Mouse (Mus musculus) hindbrain, embryonic 15.5 days (tissue): ENCODE measurements around the gene Kbtbd6. TPM values are rescaled to one million over a fixed set of nuclear protein-coding genes. Genes with fewer than 3 reads are reported as not detected.
"Not testable (repeated sequence)": the region's sequence is repeated elsewhere in the genome, so short reads cannot be mapped to it uniquely, and the experiment has no call there.

Experiments
- ATAC-seq: fragments of 200-750 bp; cut with Nextera tagmentation; 2 replicates; pipeline ENCODE4 v1.8.0; 2017; ENCODE audit warnings: low read depth, moderate number of reproducible peaks, moderate TSS enrichment; ENCODE audit not compliant: low FRiP score
- H3K27ac ChIP-seq: fragments of 300-500 bp; sonication (generic); replicated peaks from 2 replicates; pipeline ENCODE4 v1.5.1; 2015; ENCODE audit warnings: mild to moderate bottlenecking, inconsistent platforms
- H3K27me3 ChIP-seq: fragments of 300-500 bp; sonication (generic); 2 replicates; pipeline ENCODE4 v1.6.1; 2015; ENCODE audit warnings: control low read depth, inconsistent platforms
- H3K36me3 ChIP-seq: fragments of 300-500 bp; sonication (generic); 2 replicates; pipeline ENCODE4 v1.6.1; 2015; ENCODE audit warnings: control low read depth, inconsistent platforms
- H3K4me1 ChIP-seq: fragments of 300-500 bp; sonication (generic); replicated peaks from 2 replicates; pipeline ENCODE4 v1.6.1; 2015; ENCODE audit warnings: control low read depth, inconsistent platforms
- H3K4me2 ChIP-seq: fragments of 300-500 bp; sonication (generic); 2 replicates; pipeline ENCODE4 v1.6.1; 2015; ENCODE audit warnings: moderate library complexity, mild to moderate bottlenecking, inconsistent platforms
- H3K4me3 ChIP-seq: fragments of 300-500 bp; sonication (generic); 2 replicates; pipeline ENCODE4 v1.5.1; 2015; ENCODE audit warnings: mild to moderate bottlenecking, inconsistent platforms
- H3K9ac ChIP-seq: fragments of 300-500 bp; sonication (generic); 2 replicates; pipeline ENCODE4 v1.6.1; 2015; ENCODE audit warnings: inconsistent platforms
- H3K9me3 ChIP-seq: fragments of 300-500 bp; sonication (generic); 2 replicates; pipeline ENCODE4 v1.6.1; 2016; ENCODE audit warnings: control low read depth, inconsistent platforms
- WGBS: fragments of 180-500 bp; shearing (Covaris S2); methylation state at CpG from one replicate; pipeline ENCODE4 v1.1.7; 2015; 5-methylcytosine and 5-hydroxymethylcytosine counted together
- polyA plus RNA-seq: library from polyadenylated mRNA; unstranded; fragments of >200 nt; fragmentation: Nextera tagmentation; extraction: Ambion mirVana; gene quantifications from 2 replicates; pipeline ENCODE4 v1.2.1, GENCODE M21; 2015

Kbtbd6 gene
- polyA plus RNA-seq = 2.0 and 2.8 TPM in 2 replicates

DNA sequence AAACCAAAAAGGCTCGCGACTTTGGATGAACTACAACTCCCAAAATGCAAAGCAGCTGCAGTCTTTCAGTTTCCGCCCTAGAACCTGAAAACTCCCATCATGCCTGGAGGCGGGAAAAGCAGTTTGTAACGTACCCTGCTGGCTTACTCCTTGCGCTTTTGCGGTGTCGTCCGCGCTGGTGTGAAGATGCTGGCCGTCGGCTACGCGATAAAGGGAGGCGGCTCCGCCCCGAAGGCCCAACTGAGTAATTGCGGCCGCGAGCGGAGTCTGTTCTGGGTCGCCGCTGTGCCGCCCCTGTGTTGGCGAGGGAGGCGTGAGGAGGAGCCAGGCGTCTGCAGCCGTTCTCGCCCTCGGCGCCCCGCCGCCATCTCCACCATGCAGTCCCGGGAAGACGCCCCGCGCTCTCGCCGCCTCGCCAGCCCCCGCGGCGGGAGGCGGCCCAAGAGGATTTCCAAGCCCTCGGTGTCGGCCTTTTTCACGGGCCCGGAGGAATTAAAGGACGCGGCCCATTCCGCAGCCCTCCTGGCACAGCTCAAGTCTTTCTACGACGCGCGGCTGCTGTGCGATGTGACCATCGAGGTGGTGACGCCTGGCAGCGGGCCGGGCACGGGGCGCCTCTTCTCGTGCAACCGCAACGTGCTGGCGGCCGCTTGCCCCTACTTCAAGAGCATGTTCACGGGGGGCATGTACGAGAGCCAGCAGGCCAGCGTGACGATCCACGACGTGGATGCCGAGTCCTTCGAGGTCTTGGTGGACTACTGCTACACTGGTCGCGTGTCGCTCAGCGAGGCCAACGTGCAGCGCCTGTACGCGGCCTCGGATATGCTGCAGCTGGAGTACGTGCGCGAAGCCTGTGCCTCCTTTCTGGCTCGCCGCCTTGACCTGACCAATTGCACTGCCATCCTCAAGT lies at the start of gene Kbtbd6:
Gene Kbtbd6, plus strand, starts transcription at position 155 of the 910 bp plus-strand sequence.
- not testable (repeated sequence) for H3K27ac ChIP-seq, H3K27me3 ChIP-seq, H3K9me3 ChIP-seq, H3K4me1 ChIP-seq, H3K36me3 ChIP-seq
- 14% methylated on average over 35 of the region's 89 CpGs for WGBS
- H3K9ac ChIP-seq = peak within 1 kb of the TSS; percentile 36; the same call in 1 of the 2 replicates
- peak; percentile 88 for ATAC-seq
- H3K4me3 ChIP-seq = peak within 1 kb of the TSS; percentile 63
- H3K4me2 ChIP-seq = peak within 1 kb of the TSS; percentile 73

DNA sequence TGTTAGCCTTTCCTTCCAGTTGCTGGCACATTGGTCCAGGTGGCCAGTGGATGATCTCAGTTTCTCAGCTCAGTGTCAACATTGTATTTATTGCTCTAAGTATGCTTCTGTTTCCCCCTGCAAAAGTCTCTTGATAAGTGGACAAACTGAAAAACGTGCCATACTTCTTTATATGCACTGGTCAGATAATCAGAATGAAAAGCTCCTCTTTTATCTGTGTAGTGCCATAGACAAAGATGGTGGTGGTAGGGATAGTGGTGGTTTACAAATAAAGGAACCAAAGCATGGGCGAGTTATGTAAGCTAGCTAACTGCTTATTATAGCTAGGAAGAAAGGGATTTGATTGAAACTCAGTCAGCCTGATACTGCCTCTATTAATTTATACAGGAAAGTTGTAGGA lies 44.0 kb upstream of the Kbtbd6 start:
- no peaks in the 10 kb centered on the region for H3K9me3 ChIP-seq
- no peaks in the 10 kb centered on the region for H3K4me1 ChIP-seq
- no peak overlapping the region for H3K9ac ChIP-seq
- H3K27ac ChIP-seq = no peak overlapping the region
- peaks cover 11% of the 10 kb centered on the region for H3K36me3 ChIP-seq
- H3K4me3 ChIP-seq = no peak overlapping the region
- no peak for ATAC-seq
- H3K27me3 ChIP-seq = no peaks in the 10 kb centered on the region
- no peak overlapping the region for H3K4me2 ChIP-seq
- WGBS = 87% methylated on average over 2 of the region's 2 CpGs

DNA sequence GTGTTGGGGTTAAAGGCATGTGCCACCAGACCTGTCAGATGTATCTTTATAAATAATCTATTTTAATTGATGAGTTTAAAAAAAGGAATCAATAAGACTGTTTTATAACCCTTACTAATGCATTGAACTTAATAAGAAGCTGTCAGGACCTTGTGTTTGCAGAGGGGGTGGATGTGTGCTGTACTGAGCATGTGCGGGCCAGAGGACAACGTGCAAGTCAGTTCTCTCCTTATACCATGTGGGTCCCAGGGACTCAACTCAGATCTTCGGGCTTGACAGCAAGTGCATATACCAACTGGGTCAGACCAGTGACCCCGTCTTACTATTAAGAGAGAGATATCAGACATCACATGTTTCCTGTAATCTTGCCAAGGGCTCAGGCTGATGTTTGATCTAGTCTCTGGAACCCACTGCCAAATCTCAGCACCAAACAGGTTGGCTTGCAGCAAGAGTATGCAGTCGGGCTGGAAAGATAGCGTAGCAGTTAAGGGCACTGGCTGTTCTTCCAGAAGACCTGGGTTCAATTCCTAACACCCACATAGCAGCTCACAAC lies 42.3 kb upstream of the Kbtbd6 start:
- ATAC-seq = no peak
- WGBS = 95% methylated on average over 6 of the region's 6 CpGs
- no peak overlapping the region for H3K4me2 ChIP-seq
- peaks cover 9% of the 10 kb centered on the region for H3K36me3 ChIP-seq
- no peak overlapping the region for H3K27ac ChIP-seq
- H3K9me3 ChIP-seq = no peaks in the 10 kb centered on the region
- no peak overlapping the region for H3K9ac ChIP-seq
- H3K4me1 ChIP-seq = no peaks in the 10 kb centered on the region
- H3K27me3 ChIP-seq = no peaks in the 10 kb centered on the region
- H3K4me3 ChIP-seq = no peak overlapping the region

DNA sequence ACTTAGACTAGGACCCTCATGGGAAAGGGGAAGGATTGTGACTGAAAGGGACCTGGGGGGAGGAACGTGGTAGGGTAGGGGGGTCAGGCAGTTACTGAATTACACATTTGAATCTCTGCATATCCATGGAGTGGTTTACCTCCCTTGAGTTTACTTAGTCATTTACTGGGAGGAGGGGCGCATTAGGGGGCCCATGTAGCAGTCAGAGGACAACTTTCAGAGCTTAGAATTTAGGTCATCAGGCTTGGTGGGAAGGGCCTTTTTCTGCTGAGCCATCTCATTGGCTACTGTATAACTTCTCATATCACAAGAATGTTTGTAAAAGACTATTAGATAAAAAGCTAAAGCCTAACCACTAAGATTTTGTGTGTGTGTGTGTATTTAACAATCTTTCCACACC lies 41.0 kb upstream of the Kbtbd6 start:
- Histone ChIP-seq H3K9me3 (no peaks in the 10 kb centered on the region), H3K9ac (no peak overlapping the region), H3K27ac (no peak overlapping the region), H3K4me3 (no peak overlapping the region), H3K27me3 (no peaks in the 10 kb centered on the region), H3K4me1 (no peaks in the 10 kb centered on the region), H3K4me2 (no peak overlapping the region), H3K36me3 (peaks cover 9% of the 10 kb centered on the region)
- 84% methylated on average over 2 of the region's 2 CpGs for WGBS
- no peak for ATAC-seq

- ATAC-seq = no peak
- WGBS = 89% methylated on average over 6 of the region's 6 CpGs
Observed at GRCm38 (mm10) chr14:79413121-79413520, 38.5 kb upstream of the Kbtbd6 start.

GRCm38 (mm10) chr14:79420083-79420685 lies 31.5 kb upstream of the Kbtbd6 start:
- Histone ChIP-seq H3K4me3 (no peak overlapping the region), H3K4me2 (peak overlapping the region; percentile 26; the same call in 1 of the 2 replicates), H3K36me3 (peaks cover 10% of the 10 kb centered on the region; the same call in 1 of the 2 replicates), H3K4me1 (no peaks in the 10 kb centered on the region), H3K9ac (no peak overlapping the region), H3K9me3 (no peaks in the 10 kb centered on the region), H3K27ac (no peak overlapping the region), H3K27me3 (no peaks in the 10 kb centered on the region)
- ATAC-seq = peak; percentile 27; the same call in 1 of the 2 replicates
- 21% methylated on average over 20 of the region's 20 CpGs for WGBS

More at GRCm38 (mm10) chr14:79413121-79413520, 38.5 kb upstream of the Kbtbd6 start:
- peaks cover 12% of the 10 kb centered on the region for H3K36me3 ChIP-seq
- no peaks in the 10 kb centered on the region for H3K4me1 ChIP-seq
- H3K9ac ChIP-seq = no peak overlapping the region
- H3K4me2 ChIP-seq = no peak overlapping the region
- H3K4me3 ChIP-seq = no peak overlapping the region
- no peak overlapping the region for H3K27ac ChIP-seq
- H3K9me3 ChIP-seq = no peaks in the 10 kb centered on the region
- H3K27me3 ChIP-seq = no peaks in the 10 kb centered on the region

DNA sequence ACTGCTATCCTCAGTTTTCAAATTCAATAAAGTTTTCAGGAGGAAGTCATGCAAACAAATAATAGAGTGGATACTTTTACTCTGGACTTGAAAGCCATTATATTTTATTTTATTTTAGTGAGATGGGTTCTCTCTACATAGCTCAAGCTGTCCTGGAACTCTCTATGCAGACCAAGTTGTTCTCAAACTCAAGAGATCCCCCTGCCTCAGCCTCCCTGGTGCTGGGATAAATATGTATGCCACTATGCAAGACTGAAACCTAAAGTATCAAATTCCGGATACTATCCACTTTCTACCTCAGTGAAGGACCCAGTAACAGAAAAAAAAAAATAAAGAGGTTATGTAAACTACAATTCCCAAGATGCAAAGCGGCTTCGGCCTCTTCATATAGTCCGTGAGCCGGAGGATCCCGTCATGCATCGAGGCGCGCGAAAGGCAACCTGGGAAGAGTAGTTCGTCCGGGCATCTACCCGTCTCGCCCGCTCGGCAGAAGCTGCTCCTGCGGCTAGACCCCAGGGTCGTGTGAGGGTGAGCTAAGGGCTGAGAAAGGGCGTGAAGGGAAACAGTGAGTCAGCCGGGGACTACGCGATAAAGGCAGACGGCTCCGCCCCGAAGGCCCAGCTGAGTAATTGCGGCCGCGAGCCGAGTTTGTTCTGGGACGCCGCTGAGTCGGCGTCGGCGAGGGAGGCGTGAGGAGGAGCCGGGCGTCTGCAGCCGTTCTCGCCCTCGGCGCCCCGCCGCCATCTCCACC lies 25.5 kb upstream of the Kbtbd6 start, which contains the start of gene Kbtbd7:
Gene Kbtbd7, plus strand, starts transcription at position 533 of the 751 bp plus-strand sequence.
- H3K9me3 ChIP-seq = no peaks in the 10 kb centered on the region
- H3K27ac ChIP-seq = peak within 1 kb of the TSS; percentile 87
- peaks cover 6% of the 10 kb centered on the region; the same call in 1 of the 2 replicates for H3K4me1 ChIP-seq
- peaks cover 14% of the 10 kb centered on the region for H3K36me3 ChIP-seq
- H3K4me3 ChIP-seq = peak within 1 kb of the TSS; percentile 74
- H3K4me2 ChIP-seq = peak within 1 kb of the TSS; percentile 56
- H3K9ac ChIP-seq = peak within 1 kb of the TSS; percentile 63
- WGBS = under 1% methylated on average over 44 of the region's 44 CpGs
- peak; percentile 98 for ATAC-seq
- no peaks in the 10 kb centered on the region for H3K27me3 ChIP-seq

GRCm38 (mm10) chr14:79426730-79427365 lies 24.8 kb upstream of the Kbtbd6 start:
- peak; percentile 47 for ATAC-seq
- peak overlapping the region; percentile 87 for H3K27ac ChIP-seq
- not testable (repeated sequence) for H3K4me1 ChIP-seq, H3K9me3 ChIP-seq, H3K27me3 ChIP-seq
- 38% methylated on average over 14 of the region's 59 CpGs for WGBS
- peak overlapping the region; percentile 56 for H3K4me2 ChIP-seq
- H3K36me3 ChIP-seq = peaks cover 15% of the 10 kb centered on the region
- H3K4me3 ChIP-seq = peak overlapping the region; percentile 74
- peak overlapping the region; percentile 63 for H3K9ac ChIP-seq

DNA sequence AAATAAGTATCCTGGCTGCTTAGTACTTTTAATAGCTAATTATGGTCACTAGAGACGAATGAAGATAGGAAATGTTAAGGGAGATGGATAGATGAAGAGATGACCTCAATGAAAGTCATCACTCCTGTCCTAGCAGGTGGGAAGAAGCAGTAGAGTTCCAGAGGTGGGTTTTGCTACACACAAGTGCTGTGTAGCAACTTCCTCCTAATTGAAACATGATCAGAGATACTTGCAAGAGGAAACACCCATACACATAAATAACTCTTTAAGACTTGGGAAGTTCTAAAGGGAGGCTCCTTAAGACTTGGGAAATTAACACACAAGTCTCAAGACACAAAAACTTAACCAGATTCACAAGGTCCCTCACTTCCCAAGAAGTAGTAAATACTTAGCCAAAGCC lies 17.6 kb upstream of the Kbtbd6 start:
- no peak overlapping the region for H3K4me3 ChIP-seq
- no peak overlapping the region for H3K27ac ChIP-seq
- no peak overlapping the region for H3K4me2 ChIP-seq
- ATAC-seq = no peak
- 0 out of 2 replicates have a peak, but pooled peaks cover 2% of the 10 kb centered on the region for H3K36me3 ChIP-seq
- H3K27me3 ChIP-seq = no peaks in the 10 kb centered on the region
- no peaks in the 10 kb centered on the region for H3K9me3 ChIP-seq
- WGBS = 89% methylated on average over 1 of the region's 1 CpGs
- H3K4me1 ChIP-seq = no peaks in the 10 kb centered on the region
- H3K9ac ChIP-seq = no peak overlapping the region

DNA sequence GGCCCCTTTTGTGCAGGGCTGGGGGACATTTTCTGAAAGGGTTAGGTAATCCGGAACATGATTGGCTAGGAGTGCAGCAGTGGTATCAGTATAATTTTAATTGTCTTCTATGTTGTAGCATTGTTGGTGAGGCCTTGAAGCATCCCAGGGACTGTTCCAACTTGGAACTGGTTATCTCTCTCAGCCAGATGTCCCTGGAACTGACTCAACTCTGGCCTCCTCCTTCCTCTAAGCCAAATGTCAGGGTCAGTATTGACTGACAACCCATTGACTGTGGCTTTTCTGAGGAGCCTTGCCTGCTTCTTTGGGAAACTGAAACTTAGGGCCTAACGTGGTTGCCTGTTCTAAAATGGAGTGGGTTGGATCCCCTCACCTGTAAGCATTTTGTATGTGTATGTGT lies 11.0 kb upstream of the Kbtbd6 start:
- Histone ChIP-seq H3K4me3 (no peak overlapping the region), H3K27me3 (no peaks in the 10 kb centered on the region), H3K4me2 (no peak overlapping the region), H3K9me3 (peaks cover 5% of the 10 kb centered on the region; the same call in 1 of the 2 replicates), H3K36me3 (no peaks in the 10 kb centered on the region), H3K27ac (no peak overlapping the region), H3K9ac (no peak overlapping the region), H3K4me1 (peaks cover 17% of the 10 kb centered on the region)
- ATAC-seq = no peak
- WGBS = 93% methylated on average over 2 of the region's 2 CpGs

DNA sequence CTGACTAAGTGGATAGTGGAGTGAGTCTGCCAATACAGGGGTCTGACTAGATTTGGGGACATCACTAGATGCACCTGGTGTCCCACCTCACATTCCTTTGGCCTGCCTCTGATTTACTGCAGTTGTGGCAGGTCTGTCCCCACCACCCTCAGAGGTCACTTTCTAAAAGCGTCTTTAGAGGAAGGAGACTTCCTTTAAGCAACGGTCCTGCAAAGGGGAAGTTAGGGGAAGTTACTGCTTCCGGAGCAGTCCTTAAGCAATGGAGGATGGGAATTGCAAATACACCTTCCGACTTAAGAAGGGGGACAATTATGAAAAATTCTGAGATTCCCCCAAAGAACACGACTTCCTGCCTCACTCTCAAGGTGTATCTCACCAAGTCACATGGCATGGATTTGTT lies 10.2 kb upstream of the Kbtbd6 start:
- H3K36me3 ChIP-seq = no peaks in the 10 kb centered on the region
- no peak overlapping the region for H3K27ac ChIP-seq
- peaks cover 5% of the 10 kb centered on the region; the same call in 1 of the 2 replicates for H3K9me3 ChIP-seq
- H3K27me3 ChIP-seq = no peaks in the 10 kb centered on the region
- 92% methylated on average over 5 of the region's 5 CpGs for WGBS
- H3K4me3 ChIP-seq = no peak overlapping the region
- H3K4me1 ChIP-seq = peaks cover 20% of the 10 kb centered on the region
- H3K9ac ChIP-seq = no peak overlapping the region
- no peak overlapping the region for H3K4me2 ChIP-seq
- ATAC-seq = no peak
